8 mouse cellular contexts compared by ENCODE assay signal in genomic region chr4:94007088-94007768, GRCm38 (mm10).
DNase-seq lines count a peak whose midpoint lies in the region; ATAC-seq and TF ChIP-seq lines count a peak whose summit lies in the region.

No protein-coding gene starts in this region.

- no peak overlapping the region for H3K9ac ChIP-seq in forebrain, postnatal 0 days

- peak; percentile 66 for ATAC-seq in cerebellum, adult (ENCODE audit: insufficient number of reproducible peaks, low FRiP score, low TSS enrichment)
- ATAC-seq in forebrain, postnatal 0 days, result peak; percentile 90
- peak; percentile 92 for ATAC-seq in megakaryocyte progenitor cell, adult 5-6 weeks (replicated peaks; ENCODE audit: poor library complexity)

- H3K27me3 ChIP-seq in forebrain, postnatal 0 days (ENCODE audit: insufficient read depth, low read length), result no peaks in the 10 kb centered on the region

- no peak for DNase-seq in cerebellum, adult 11-12 months
- DNase-seq in 3T3-L1 (ENCODE audit: low read depth, low spot score), result peak; percentile 85
- peak; percentile 10 for DNase-seq in c-Kit-positive CD71-positive TER-119-positive erythroid progenitor cells, embryonic 14.5 days (ENCODE audit: low spot score)
- peak; percentile 82 for DNase-seq in forebrain, postnatal 0 days
- DNase-seq in kidney, postnatal 14 days, result peak; percentile 54
- no peak for DNase-seq in thymus, postnatal 14 days

- TF ChIP-seq CTCF in forebrain, postnatal 0 days (IDR thresholded peaks at IDR 0.05; ENCODE audit: low read depth), result peak; percentile 81

- no peaks in the 10 kb centered on the region for H3K36me3 ChIP-seq in forebrain, postnatal 0 days (ENCODE audit: insufficient read depth)

- H3K4me2 ChIP-seq in forebrain, postnatal 0 days (ENCODE audit: low read depth), result no peak overlapping the region

- H3K4me3 ChIP-seq in forebrain, postnatal 0 days (ENCODE audit: low read depth, low read length), result no peak overlapping the region

- H3K9me3 ChIP-seq in forebrain, postnatal 0 days (ENCODE audit: low read length), result no peaks in the 10 kb centered on the region

- 33% methylated on average over 8 of the region's 8 CpGs for WGBS in forebrain, postnatal 0 days

- H3K27ac ChIP-seq in forebrain, postnatal 0 days (ENCODE audit: low read depth, low read length), result no peak overlapping the region

- H3K4me1 ChIP-seq in forebrain, postnatal 0 days (ENCODE audit: insufficient read depth), result no peaks in the 10 kb centered on the region

Comparison
In these comparisons a context has a peak if more than half of its experiments do, and no peak if none do; other contexts are left out.
1. DNase-seq: peak in 3T3-L1 (single experiment), c-Kit-positive CD71-positive TER-119-positive erythroid progenitor cells, embryonic 14.5 days (single experiment), forebrain, postnatal 0 days (single experiment) and kidney, postnatal 14 days (single experiment); none in cerebellum, adult 11-12 months (single experiment) and thymus, postnatal 14 days (single experiment).
2. Peak in every context shown above with its lines, with median percentiles within 50 percentile points of each other: ATAC-seq.